Comparison of ENCODE assay signal across 12 mouse cellular contexts in the genomic region with DNA sequence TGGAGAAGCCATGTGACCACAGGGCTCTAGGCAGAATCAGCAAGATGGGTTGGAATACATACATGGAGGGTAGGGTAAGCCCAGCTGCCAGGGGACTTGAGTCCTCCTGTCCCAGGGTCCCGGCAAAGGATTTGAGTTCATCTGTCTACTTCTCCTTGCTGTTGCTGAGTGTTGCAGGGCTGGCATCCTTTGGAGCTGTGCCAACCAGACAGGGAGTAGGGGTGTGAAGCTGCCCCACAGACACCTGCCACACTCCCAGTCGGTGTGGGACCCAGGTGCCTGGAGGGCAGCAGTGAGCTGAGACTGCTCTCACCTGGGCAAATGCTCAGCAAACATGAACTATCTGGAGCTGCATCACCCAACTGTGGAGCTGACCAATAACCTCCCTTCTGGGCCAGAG.
"Had no signal": no experiment of that assay in that cellular context is flagged by ENCODE, and none has a peak within 500 bp of the region (broad histone marks: within the 10 kb centered on the region; RNA-seq: fewer than 3 reads in every experiment).

No protein-coding gene starts in this region.

- DNase-seq: retina, postnatal 1 day; right cerebral cortex, adult 18-20 months; right cerebral cortex, postnatal 14 days; right cerebral cortex, postnatal 25 days; right cerebral cortex, postnatal 4 days; spleen, adult 18-20 months; thymus, adult 18-20 months; thymus, adult 2 months; thymus, postnatal 14 days; thymus, postnatal 25 days; thymus, postnatal 36 days; thymus, postnatal 4 days had no signal
